Mouse (Mus musculus) kidney, adult 18-20 months (tissue): ENCODE results near the gene Gm11238.
"Not testable (repeated sequence)": the region's sequence is repeated elsewhere in the genome, so short reads cannot be mapped to it uniquely, and the experiment has no call there.

Experiments used
- DNase-seq: peaks from one replicate; pipeline ENCODE4 v3.0.0; 2021

Gene Gm11238

DNA sequence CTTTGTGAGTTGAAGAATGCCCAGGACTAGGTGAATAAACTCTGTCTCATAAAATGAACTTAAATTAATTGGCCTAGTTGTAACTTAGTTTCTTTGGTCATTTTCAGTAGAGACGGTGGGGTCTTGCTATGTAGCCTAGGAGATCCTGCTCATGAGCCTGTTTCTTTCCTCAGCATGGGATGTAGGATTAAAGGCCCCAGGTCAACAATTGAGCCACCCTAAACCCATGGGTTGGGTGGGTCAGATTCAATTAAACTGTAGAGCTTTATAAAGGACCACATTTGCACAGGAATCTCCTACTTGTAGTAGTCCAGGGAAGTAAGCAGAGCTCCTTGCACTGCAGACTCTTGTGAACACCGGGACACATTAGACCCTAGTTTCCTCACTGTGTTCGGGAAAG, at the start of gene Gm11238:
TSS of gene Gm11238 (plus strand) at position 301 of the 400 bp plus-strand sequence.
- not testable (repeated sequence) for DNase-seq

GRCm38 (mm10) chr4:73599248-73599647, 8.4 kb upstream of the Gm11238 start:
- DNase-seq, result no peak

DNA sequence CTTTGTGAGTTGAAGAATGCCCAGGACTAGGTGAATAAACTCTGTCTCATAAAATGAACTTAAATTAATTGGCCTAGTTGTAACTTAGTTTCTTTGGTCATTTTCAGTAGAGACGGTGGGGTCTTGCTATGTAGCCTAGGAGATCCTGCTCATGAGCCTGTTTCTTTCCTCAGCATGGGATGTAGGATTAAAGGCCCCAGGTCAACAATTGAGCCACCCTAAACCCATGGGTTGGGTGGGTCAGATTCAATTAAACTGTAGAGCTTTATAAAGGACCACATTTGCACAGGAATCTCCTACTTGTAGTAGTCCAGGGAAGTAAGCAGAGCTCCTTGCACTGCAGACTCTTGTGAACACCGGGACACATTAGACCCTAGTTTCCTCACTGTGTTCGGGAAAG, 15.0 kb downstream of the Gm11238 start, which contains the start of gene Gm11237:
TSS of gene Gm11237 (plus strand) at position 301 of the 400 bp plus-strand sequence.
- DNase-seq, result not testable (repeated sequence)

GRCm38 (mm10) chr4:73637821-73638220, 30.1 kb downstream of the Gm11238 start, which contains the start of gene Gm11236:
Gm11236 (plus strand) TSS chr4:73638121.
- DNase-seq, result not testable (repeated sequence)

DNA sequence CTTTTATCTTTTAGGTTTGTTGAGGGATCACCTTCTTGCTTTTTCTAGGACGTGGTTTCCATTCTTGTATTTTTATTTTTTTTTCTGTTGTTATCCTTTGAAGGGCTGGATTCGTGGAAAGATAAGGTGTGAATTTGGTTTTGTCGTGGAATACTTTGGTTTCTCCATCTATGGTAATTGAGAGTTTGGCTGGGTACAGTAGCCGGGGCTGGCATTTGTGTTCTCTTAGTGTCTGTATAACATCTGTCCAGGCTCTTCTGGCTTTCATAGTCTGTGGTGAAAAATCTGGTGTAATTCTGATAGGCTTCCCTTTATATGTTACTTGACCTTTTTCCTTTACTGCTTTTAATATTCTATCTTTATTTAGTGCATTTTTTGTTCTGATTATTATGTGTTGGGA, 54.2 kb downstream of the Gm11238 start:
- not testable (repeated sequence) for DNase-seq

- not testable (repeated sequence) for DNase-seq
Observed at GRCm38 (mm10) chr4:73668054-73668453, 60.4 kb downstream of the Gm11238 start, which contains the start of gene Gm11239. Gm11239 (plus strand) TSS chr4:73668354.

- not testable (repeated sequence) for DNase-seq
Observed at GRCm38 (mm10) chr4:73683216-73683615, 75.5 kb downstream of the Gm11238 start, which contains the start of gene Gm428. Gm428 (plus strand) TSS chr4:73683516.
